Mouse (Mus musculus) monocyte, adult 5-6 weeks (primary cell): ENCODE measurements around the gene Ece2. TPM values are rescaled to one million over a fixed set of nuclear protein-coding genes. Genes with fewer than 3 reads are reported as not detected.
A peak's percentile ranks its signal among the peaks of the same experiment; 100 is the strongest.

ENCODE experiments used
- ATAC-seq: fragments of 153-309, 156-312 bp; replicated peaks from 2 replicates; pipeline ENCODE4 v1.8.0; 2017; ENCODE audit warnings: mild to moderate bottlenecking; ENCODE audit not compliant: low TSS enrichment, insufficient number of reproducible peaks, severe bottlenecking, poor library complexity, low FRiP score
- total RNA-seq: library from RNA; stranded (forward); fragments of 200-1000, 200-491, 200-594 nt; gene quantifications from 3 replicates; pipeline ENCODE4 v1.2.3, GENCODE M21; 2017

The Ece2 gene
- total RNA-seq = not detected in 3 replicates

GRCm38 (mm10) chr16:20629731-20630634, at the start of gene Ece2:
Ece2 (plus strand) TSS chr16:20629828.
- no peak for ATAC-seq

- ATAC-seq = no peak
Observed at GRCm38 (mm10) chr16:20589366-20589938, 40.2 kb upstream of the Ece2 start, which contains the start of gene Vwa5b2. Vwa5b2 (plus strand) TSS chr16:20589471.

- no peak for ATAC-seq
Observed at GRCm38 (mm10) chr16:20589939-20590679, 39.5 kb upstream of the Ece2 start.

GRCm38 (mm10) chr16:20590680-20591038, 39.0 kb upstream of the Ece2 start:
- ATAC-seq = no peak

GRCm38 (mm10) chr16:20591076-20591705, 38.4 kb upstream of the Ece2 start:
- ATAC-seq = no peak

- ATAC-seq = no peak
Observed at GRCm38 (mm10) chr16:20595060-20595673, 34.5 kb upstream of the Ece2 start.

GRCm38 (mm10) chr16:20595737-20596136, 33.9 kb upstream of the Ece2 start:
- no peak for ATAC-seq

- ATAC-seq = no peak
Observed at GRCm38 (mm10) chr16:20596687-20597441, 32.8 kb upstream of the Ece2 start.

- ATAC-seq = no peak
Observed at GRCm38 (mm10) chr16:20600511-20600910, 29.1 kb upstream of the Ece2 start.

- ATAC-seq = no peak
Observed at GRCm38 (mm10) chr16:20604705-20605104, 24.9 kb upstream of the Ece2 start.

- peak; percentile 80 for ATAC-seq
Observed at GRCm38 (mm10) chr16:20610501-20611356, 18.9 kb upstream of the Ece2 start.

GRCm38 (mm10) chr16:20611357-20612227, 18.0 kb upstream of the Ece2 start, which contains the start of the genes Eef1akmt4, Gm49333 and Alg3:
Eef1akmt4 (plus strand) TSS chr16:20611593.
Gm49333 (plus strand) TSS chr16:20611610.
Alg3 (minus strand) TSS chr16:20611735.
- ATAC-seq = peak; percentile 96

GRCm38 (mm10) chr16:20619541-20620398, 9.9 kb upstream of the Ece2 start:
- no peak for ATAC-seq

GRCm38 (mm10) chr16:20620399-20620735, 9.3 kb upstream of the Ece2 start:
- ATAC-seq = no peak

GRCm38 (mm10) chr16:20620751-20621190, 8.9 kb upstream of the Ece2 start:
- ATAC-seq = no peak
